Mouse (Mus musculus) forebrain, embryonic 16.5 days (tissue): ENCODE results near the gene Tns1. TPM values are rescaled to one million over a fixed set of nuclear protein-coding genes. Genes with fewer than 3 reads are reported as not detected.
A peak's percentile ranks its signal among the peaks of the same experiment; 100 is the strongest.

Experiments used
- ATAC-seq: fragments of 200-750 bp; cut with Nextera tagmentation; 2 replicates; pipeline ENCODE4 v1.8.0; 2017; ENCODE audit warnings: mild to moderate bottlenecking, moderate library complexity
- H3K27ac ChIP-seq: fragments of 300-500 bp; sonication (generic); 2 replicates; pipeline ENCODE4 v1.5.1; 2014; ENCODE audit warnings: low read length, control low read depth
- H3K27me3 ChIP-seq: fragments of 300-500 bp; sonication (generic); replicated peaks from 2 replicates; pipeline ENCODE4 v1.6.1; 2014; ENCODE audit warnings: low read length; ENCODE audit not compliant: control insufficient read depth, insufficient read depth
- H3K36me3 ChIP-seq: fragments of 300-500 bp; sonication (generic); 2 replicates; pipeline ENCODE4 v1.6.1; 2014; ENCODE audit not compliant: control insufficient read depth, insufficient read depth
- H3K4me1 ChIP-seq: fragments of 300-500 bp; sonication (generic); replicated peaks from 2 replicates; pipeline ENCODE4 v1.6.1; 2014; ENCODE audit warnings: low read length; ENCODE audit not compliant: control insufficient read depth, insufficient read depth
- H3K4me2 ChIP-seq: fragments of 300-500 bp; sonication (generic); 2 replicates; pipeline ENCODE4 v1.6.1; 2014; ENCODE audit warnings: mild to moderate bottlenecking, low read length, control low read depth
- H3K4me3 ChIP-seq: fragments of 300-500 bp; sonication (generic); replicated peaks from 2 replicates; pipeline ENCODE4 v1.5.1; 2014; ENCODE audit warnings: mild to moderate bottlenecking, low read length, control low read depth
- H3K9ac ChIP-seq: fragments of 300-500 bp; sonication (generic); replicated peaks from 2 replicates; pipeline ENCODE4 v1.6.1; 2014; ENCODE audit warnings: low read depth, low read length, control low read depth
- H3K9me3 ChIP-seq: fragments of 300-500 bp; sonication (generic); 2 replicates; pipeline ENCODE4 v1.6.1; 2016; ENCODE audit warnings: low read length; ENCODE audit not compliant: control insufficient read depth
- WGBS: fragments of 180-500 bp; shearing (Covaris S2); extraction: QIAGEN DNeasy Blood & Tissue Kit; methylation state at CpG from one replicate; pipeline ENCODE4 v1.1.7; 2014; 5-methylcytosine and 5-hydroxymethylcytosine counted together
- polyA plus RNA-seq: library from polyadenylated mRNA; unstranded; fragments of >200 nt; fragmentation: Nextera tagmentation; extraction: Ambion mirVana; gene quantifications from 2 replicates; pipeline ENCODE4 v1.2.1, GENCODE M21; 2015

The Tns1 gene
- polyA plus RNA-seq, 1 experiment from 2014 or later: 10.7 TPM

- ATAC-seq: no peak
- Histone ChIP-seq H3K4me3 (no peak overlapping the region), H3K27me3 (no peaks in the 10 kb centered on the region), H3K4me1 (peaks cover 14% of the 10 kb centered on the region), H3K4me2 (no peak overlapping the region), H3K9ac (no peak overlapping the region), H3K36me3 (no peaks in the 10 kb centered on the region), H3K9me3 (no peaks in the 10 kb centered on the region), H3K27ac (no peak overlapping the region)
- WGBS: 76% methylated on average over 1 of the region's 1 CpGs
Observed at GRCm38 (mm10) chr1:74044421-74044820, 79.8 kb downstream of the Tns1 start.

- Histone ChIP-seq H3K27ac (no peak overlapping the region), H3K9ac (no peak overlapping the region), H3K9me3 (no peaks in the 10 kb centered on the region), H3K4me1 (peaks cover 14% of the 10 kb centered on the region), H3K4me3 (no peak overlapping the region), H3K27me3 (no peaks in the 10 kb centered on the region), H3K4me2 (no peak overlapping the region), H3K36me3 (no peaks in the 10 kb centered on the region)
- 83% methylated on average over 4 of the region's 4 CpGs for WGBS
- ATAC-seq: no peak
Observed at GRCm38 (mm10) chr1:74043584-74044105, 80.6 kb downstream of the Tns1 start.

- WGBS: 63% methylated on average over 3 of the region's 3 CpGs
- H3K9me3 ChIP-seq: no peaks in the 10 kb centered on the region
- ATAC-seq: peak; percentile 53
- H3K27ac ChIP-seq: no peak overlapping the region
- H3K27me3 ChIP-seq: no peaks in the 10 kb centered on the region
- peaks cover 14% of the 10 kb centered on the region for H3K4me1 ChIP-seq
- H3K4me2 ChIP-seq: no peak overlapping the region
- no peak overlapping the region for H3K4me3 ChIP-seq
- no peak overlapping the region for H3K9ac ChIP-seq
- no peaks in the 10 kb centered on the region for H3K36me3 ChIP-seq
Observed at GRCm38 (mm10) chr1:74042711-74043467, 81.4 kb downstream of the Tns1 start.

- Histone ChIP-seq H3K27ac (no peak overlapping the region), H3K4me3 (no peak overlapping the region), H3K27me3 (no peaks in the 10 kb centered on the region), H3K9ac (no peak overlapping the region), H3K4me1 (peaks cover 17% of the 10 kb centered on the region), H3K9me3 (no peaks in the 10 kb centered on the region), H3K4me2 (no peak overlapping the region), H3K36me3 (no peaks in the 10 kb centered on the region)
- no peak for ATAC-seq
- 63% methylated on average over 8 of the region's 8 CpGs for WGBS
Observed at GRCm38 (mm10) chr1:74041692-74042091, 82.6 kb downstream of the Tns1 start.

- WGBS: 69% methylated on average over 7 of the region's 7 CpGs
- no peak overlapping the region for H3K9ac ChIP-seq
- H3K27ac ChIP-seq: no peak overlapping the region
- H3K27me3 ChIP-seq: no peaks in the 10 kb centered on the region
- H3K4me1 ChIP-seq: peaks cover 19% of the 10 kb centered on the region
- H3K36me3 ChIP-seq: no peaks in the 10 kb centered on the region
- no peak overlapping the region for H3K4me2 ChIP-seq
- ATAC-seq: no peak
- no peaks in the 10 kb centered on the region for H3K9me3 ChIP-seq
- H3K4me3 ChIP-seq: no peak overlapping the region
Observed at GRCm38 (mm10) chr1:74041178-74041577, 83.1 kb downstream of the Tns1 start.

- H3K27me3 ChIP-seq: no peaks in the 10 kb centered on the region
- H3K4me3 ChIP-seq: peak overlapping the region; percentile 40
- H3K4me1 ChIP-seq: peaks cover 10% of the 10 kb centered on the region
- peak; percentile 49; the same call in 1 of the 2 replicates for ATAC-seq
- H3K36me3 ChIP-seq: no peaks in the 10 kb centered on the region
- H3K9me3 ChIP-seq: no peaks in the 10 kb centered on the region
- H3K4me2 ChIP-seq: peak overlapping the region; percentile 53
- no peak overlapping the region for H3K27ac ChIP-seq
- WGBS: 5% methylated on average over 38 of the region's 40 CpGs
- peak overlapping the region; percentile 48 for H3K9ac ChIP-seq
Observed at GRCm38 (mm10) chr1:74036560-74037390, 87.5 kb downstream of the Tns1 start.

- Histone ChIP-seq H3K4me1 (peaks cover 16% of the 10 kb centered on the region), H3K27ac (no peak overlapping the region), H3K9me3 (no peaks in the 10 kb centered on the region), H3K4me3 (no peak overlapping the region), H3K36me3 (no peaks in the 10 kb centered on the region), H3K9ac (no peak overlapping the region), H3K4me2 (no peak overlapping the region), H3K27me3 (no peaks in the 10 kb centered on the region)
- 44% methylated on average over 3 of the region's 3 CpGs for WGBS
- ATAC-seq: no peak; the same call in 1 of the 2 replicates
Observed at GRCm38 (mm10) chr1:74035912-74036489, 88.2 kb downstream of the Tns1 start.

GRCm38 (mm10) chr1:74035487-74035886 is 88.8 kb downstream of the Tns1 start:
- peaks cover 21% of the 10 kb centered on the region for H3K4me1 ChIP-seq
- H3K27ac ChIP-seq: no peak overlapping the region
- WGBS: 80% methylated on average over 4 of the region's 4 CpGs
- no peak overlapping the region for H3K4me3 ChIP-seq
- H3K36me3 ChIP-seq: no peaks in the 10 kb centered on the region
- H3K9me3 ChIP-seq: no peaks in the 10 kb centered on the region
- no peaks in the 10 kb centered on the region for H3K27me3 ChIP-seq
- no peak overlapping the region for H3K9ac ChIP-seq
- ATAC-seq: no peak
- H3K4me2 ChIP-seq: no peak overlapping the region

- Histone ChIP-seq H3K4me1 (peaks cover 22% of the 10 kb centered on the region), H3K9me3 (no peaks in the 10 kb centered on the region), H3K27ac (no peak overlapping the region), H3K9ac (no peak overlapping the region), H3K36me3 (no peaks in the 10 kb centered on the region), H3K27me3 (no peaks in the 10 kb centered on the region), H3K4me2 (no peak overlapping the region), H3K4me3 (no peak overlapping the region)
- 90% methylated on average over 2 of the region's 2 CpGs for WGBS
- ATAC-seq: no peak
Observed at GRCm38 (mm10) chr1:74034736-74035135, 89.5 kb downstream of the Tns1 start.
